Mouse (Mus musculus) kidney, adult 9 months (tissue): ENCODE measurements at regions not wholly inside any gene's neighbourhood (a gene's known extent, or its start where the extent isn't known, plus 50 kb on each side); places are given as distances from the start of the nearest gene placed in this dataset.

Source experiments
- DNase-seq: peaks from one replicate; pipeline ENCODE4 v3.0.0; 2022

GRCm38 (mm10) chr12:61146695-61147094, 376.3 kb upstream of the Lrfn5 start:
- DNase-seq, result no peak

- peak; percentile 23 for DNase-seq
Observed at GRCm38 (mm10) chr12:61175331-61175730, 347.6 kb upstream of the Lrfn5 start.
